Mouse (Mus musculus) embryonic facial prominence, embryonic 13.5 days (tissue): ENCODE measurements around the gene Olfr1012. TPM values are rescaled to one million over a fixed set of nuclear protein-coding genes. Genes with fewer than 3 reads are reported as not detected.

ENCODE experiments used
- polyA plus RNA-seq: library from polyadenylated mRNA; unstranded; fragments of >200 nt; fragmentation: Nextera tagmentation; extraction: Ambion mirVana; gene quantifications from 2 replicates; pipeline ENCODE4 v1.2.1, GENCODE M21; 2015

Olfr1012 gene
- polyA plus RNA-seq, 1 experiment from 2014 or later: not detected

Other genes with a start within 250 kb of the Olfr1012 start
- 1.6 and 2.8 TPM in 2 replicates for gene 4833423E24Rik, start 243.7 kb downstream of the Olfr1012 start, polyA plus RNA-seq
- not detected in 2 replicates for gene Olfr996, start 183.6 kb downstream of the Olfr1012 start, polyA plus RNA-seq
- gene Olfr998, start 173.8 kb downstream of the Olfr1012 start, polyA plus RNA-seq: not detected in 2 replicates
- gene Olfr1000, start 150.9 kb downstream of the Olfr1012 start, polyA plus RNA-seq: not detected in 2 replicates
- gene Olfr1002, start 112.1 kb downstream of the Olfr1012 start, polyA plus RNA-seq: not detected in 2 replicates
- gene Olfr154, start 98.3 kb downstream of the Olfr1012 start, polyA plus RNA-seq: not detected in 2 replicates
- gene Olfr1006, start 84.0 kb downstream of the Olfr1012 start, polyA plus RNA-seq: not detected in 2 replicates
- gene Olfr1008, start 73.3 kb downstream of the Olfr1012 start, polyA plus RNA-seq: not detected in 2 replicates
- gene Olfr1009, start 47.3 kb downstream of the Olfr1012 start, polyA plus RNA-seq: not detected in 2 replicates
- gene Olfr1013, start 4.3 kb upstream of the Olfr1012 start, polyA plus RNA-seq: not detected in 2 replicates
- not detected in 2 replicates for gene Olfr1014, start 9.9 kb upstream of the Olfr1012 start, polyA plus RNA-seq
- gene Olfr1015, start 19.3 kb upstream of the Olfr1012 start, polyA plus RNA-seq: not detected in 2 replicates
- gene Olfr1016, start 39.8 kb upstream of the Olfr1012 start, polyA plus RNA-seq: not detected in 2 replicates
- not detected in 2 replicates for gene Olfr1018, start 55.7 kb upstream of the Olfr1012 start, polyA plus RNA-seq
- gene Olfr1019, start 82.7 kb upstream of the Olfr1012 start, polyA plus RNA-seq: not detected in 2 replicates
- gene Olfr1020, start 84.3 kb upstream of the Olfr1012 start, polyA plus RNA-seq: not detected in 2 replicates
- gene Olfr1022, start 105.8 kb upstream of the Olfr1012 start, polyA plus RNA-seq: not detected in 2 replicates
- not detected in 2 replicates for gene Olfr1023, start 122.9 kb upstream of the Olfr1012 start, polyA plus RNA-seq
- gene Olfr1024, start 142.3 kb upstream of the Olfr1012 start, polyA plus RNA-seq: not detected in 2 replicates
- gene Olfr1025-ps1, start 152.4 kb upstream of the Olfr1012 start, polyA plus RNA-seq: 0.22 TPM in 1 of 2 replicates, not detected in the other
- not detected in 2 replicates for gene Olfr1026, start 158.8 kb upstream of the Olfr1012 start, polyA plus RNA-seq
- gene Olfr1028, start 187.7 kb upstream of the Olfr1012 start, polyA plus RNA-seq: not detected in 2 replicates
- not detected in 2 replicates for gene Olfr1029, start 211.1 kb upstream of the Olfr1012 start, polyA plus RNA-seq
- gene Olfr1030, start 216.5 kb upstream of the Olfr1012 start, polyA plus RNA-seq: not detected in 2 replicates
- gene Olfr1031, start 227.5 kb upstream of the Olfr1012 start, polyA plus RNA-seq: not detected in 2 replicates
- not detected in 2 replicates for gene Olfr1032, start 242.8 kb upstream of the Olfr1012 start, polyA plus RNA-seq